Comparison of ENCODE assay signal across 1 mouse cellular context in the genomic region with DNA sequence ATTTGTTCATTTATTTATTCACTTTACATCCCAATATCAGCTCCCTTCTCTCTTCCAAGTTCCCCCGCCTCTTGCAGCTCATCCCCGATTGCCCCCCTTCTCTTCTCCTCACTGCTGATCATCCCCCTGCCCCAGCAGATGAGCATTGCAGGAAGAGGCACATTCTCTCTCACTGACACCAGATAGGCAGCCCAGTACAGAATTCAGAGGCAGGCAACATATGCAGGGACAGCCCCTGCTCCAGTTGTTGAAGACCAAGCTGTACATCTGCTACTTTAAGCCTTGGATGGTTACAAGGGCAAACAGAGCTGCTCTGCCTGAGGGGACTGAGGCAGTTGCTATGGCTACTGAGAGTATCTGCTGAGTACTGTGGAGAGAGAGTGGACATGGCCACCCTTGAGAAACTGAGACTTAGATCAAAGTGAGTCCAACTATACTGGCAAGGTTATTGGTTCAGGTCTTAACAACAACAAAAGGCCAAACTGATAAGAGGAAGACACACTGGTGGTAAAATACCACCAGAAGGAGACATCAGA.
TF ChIP-seq lines count a peak whose summit lies in the region.

No protein-coding gene starts in this region.

TF ChIP-seq in CH12.LX, 34 proteins besides CTCF, POLR2A, EP300 and RAD21 (continued from another document):
- no peak for TF ChIP-seq ZMIZ1 (IDR thresholded peaks at IDR 0.05; ENCODE audit: low read depth, low read length)
- no peak for TF ChIP-seq RCOR1 (conservative IDR thresholded peaks at IDR 0.05; ENCODE audit: low read depth, low read length)
- no peak for TF ChIP-seq ELF1 (IDR thresholded peaks at IDR 0.05; ENCODE audit: low read depth, low read length)
- no peak for TF ChIP-seq E2F4 (IDR thresholded peaks at IDR 0.05; ENCODE audit: insufficient replicate concordance, low read depth, low read length)
